Mouse (Mus musculus): ENCODE results near the gene Nrros. TPM values are rescaled to one million over a fixed set of nuclear protein-coding genes. Genes with fewer than 3 reads are reported as not detected.
A peak's percentile ranks its signal among the peaks of the same experiment; 100 is the strongest.

Nrros gene
- total and polyA plus RNA-seq, 2 experiments = 4.1 to 5.9 TPM

DNA sequence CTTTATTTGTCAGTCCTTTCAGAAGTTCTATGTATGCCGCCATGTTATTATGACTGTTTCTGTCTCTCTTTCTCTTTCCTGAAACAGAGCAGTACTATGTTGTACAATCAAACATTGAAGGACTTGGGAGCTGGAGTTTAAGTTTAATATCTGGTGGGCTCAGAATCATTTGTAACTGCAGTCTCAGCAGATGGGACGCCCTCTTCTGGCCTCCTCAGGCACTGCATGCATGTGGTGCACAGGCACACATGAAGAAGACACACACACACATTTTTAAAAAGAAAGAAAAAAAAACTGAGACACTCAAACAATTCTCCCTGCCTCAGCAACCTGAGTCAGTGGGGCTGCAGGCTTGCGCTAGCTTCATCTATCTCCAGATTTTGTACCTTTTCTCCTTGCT is 44.9 kb downstream of the Nrros start:
- 86% methylated on average over 3 of the region's 3 CpGs for WGBS
- no peak for DNase-seq (ENCODE audit: extremely low read depth, low read depth, low spot score)
- no peak overlapping the region for H3K27ac ChIP-seq (replicated peaks; ENCODE audit: insufficient read depth, low read depth, low read length)
- H3K9ac ChIP-seq (ENCODE audit: low read depth, low read length) = no peak overlapping the region
- no peaks in the 10 kb centered on the region for H3K27me3 ChIP-seq (ENCODE audit: control insufficient read depth, insufficient read depth, low read length)
- no peaks in the 10 kb centered on the region for H3K79me2 ChIP-seq (ENCODE audit: control insufficient read depth, insufficient read depth, low read length)
- no peaks in the 10 kb centered on the region for H3K4me1 ChIP-seq (ENCODE audit: control insufficient read depth, insufficient read depth, low read length)
- peak; percentile 18; the same call in 1 of the 2 replicates for TF ChIP-seq CTCF (IDR thresholded peaks at IDR 0.05; ENCODE audit: low read depth, low read length)
- TF ChIP-seq POLR2A (IDR thresholded peaks at IDR 0.05; ENCODE audit: extremely low read depth, insufficient read depth, low read length) = no peak
- no peak overlapping the region for H3K4me3 ChIP-seq (ENCODE audit: insufficient read depth, low read depth, low read length)
- no peaks in the 10 kb centered on the region for H3K36me3 ChIP-seq (ENCODE audit: control insufficient read depth, insufficient read depth, low read length)

DNA sequence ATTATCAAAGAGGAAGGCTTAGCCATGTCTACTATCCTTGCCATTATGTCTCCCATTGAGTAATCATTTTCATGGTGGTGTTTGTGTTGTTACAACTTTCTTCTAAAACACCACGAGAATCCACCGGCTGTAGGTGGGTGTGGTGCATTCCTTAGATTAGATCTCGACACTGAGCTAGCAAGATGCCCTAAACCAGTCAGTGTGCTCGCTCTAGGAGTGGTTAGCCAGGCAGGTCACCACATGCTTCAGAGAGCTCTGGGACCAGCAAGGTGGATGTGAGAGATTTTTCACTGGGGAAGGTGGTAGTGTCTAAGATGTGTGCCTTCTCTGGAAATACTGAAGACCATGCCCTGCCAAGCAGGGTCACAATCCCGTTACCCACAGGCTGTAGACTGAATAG is 49.2 kb downstream of the Nrros start:
- Histone ChIP-seq H3K4me3 (ENCODE audit: insufficient read depth, low read depth, low read length) (no peak overlapping the region), H3K9ac (ENCODE audit: low read depth, low read length) (no peak overlapping the region), H3K4me1 (ENCODE audit: control insufficient read depth, insufficient read depth, low read length) (no peaks in the 10 kb centered on the region; the same call in 1 of the 2 replicates), H3K79me2 (ENCODE audit: control insufficient read depth, insufficient read depth, low read length) (no peaks in the 10 kb centered on the region), H3K27me3 (ENCODE audit: control insufficient read depth, insufficient read depth, low read length) (no peaks in the 10 kb centered on the region), H3K36me3 (ENCODE audit: control insufficient read depth, insufficient read depth, low read length) (no peaks in the 10 kb centered on the region), H3K27ac (replicated peaks; ENCODE audit: insufficient read depth, low read depth, low read length) (no peak overlapping the region)
- no peak for TF ChIP-seq POLR2A (IDR thresholded peaks at IDR 0.05; ENCODE audit: extremely low read depth, insufficient read depth, low read length)
- TF ChIP-seq CTCF (IDR thresholded peaks at IDR 0.05; ENCODE audit: low read depth, low read length) = no peak
- 54% methylated on average over 5 of the region's 5 CpGs for WGBS
- no peak for DNase-seq (ENCODE audit: extremely low read depth, low read depth, low spot score)

- Histone ChIP-seq H3K27me3 (ENCODE audit: control insufficient read depth, insufficient read depth, low read length) (no peaks in the 10 kb centered on the region), H3K36me3 (ENCODE audit: control insufficient read depth, insufficient read depth, low read length) (no peaks in the 10 kb centered on the region), H3K4me1 (ENCODE audit: control insufficient read depth, insufficient read depth, low read length) (no peaks in the 10 kb centered on the region; the same call in 1 of the 2 replicates), H3K79me2 (ENCODE audit: control insufficient read depth, insufficient read depth, low read length) (no peaks in the 10 kb centered on the region), H3K4me3 (ENCODE audit: insufficient read depth, low read depth, low read length) (no peak overlapping the region), H3K9ac (ENCODE audit: low read depth, low read length) (no peak overlapping the region), H3K27ac (replicated peaks; ENCODE audit: insufficient read depth, low read depth, low read length) (no peak overlapping the region)
- TF ChIP-seq CTCF (IDR thresholded peaks at IDR 0.05; ENCODE audit: low read depth, low read length) (no peak), POLR2A (IDR thresholded peaks at IDR 0.05; ENCODE audit: extremely low read depth, insufficient read depth, low read length) (no peak)
- 47% methylated on average over 6 of the region's 6 CpGs for WGBS
- no peak for DNase-seq (ENCODE audit: extremely low read depth, low read depth, low spot score)
Measured at GRCm38 (mm10) chr16:32115781-32116180, 49.6 kb downstream of the Nrros start.

- Histone ChIP-seq H3K4me3 (ENCODE audit: insufficient read depth, low read depth, low read length) (no peak overlapping the region), H3K36me3 (ENCODE audit: control insufficient read depth, insufficient read depth, low read length) (no peaks in the 10 kb centered on the region), H3K4me1 (ENCODE audit: control insufficient read depth, insufficient read depth, low read length) (no peaks in the 10 kb centered on the region; the same call in 1 of the 2 replicates), H3K9ac (ENCODE audit: low read depth, low read length) (no peak overlapping the region), H3K27ac (replicated peaks; ENCODE audit: insufficient read depth, low read depth, low read length) (no peak overlapping the region), H3K79me2 (ENCODE audit: control insufficient read depth, insufficient read depth, low read length) (no peaks in the 10 kb centered on the region), H3K27me3 (ENCODE audit: control insufficient read depth, insufficient read depth, low read length) (no peaks in the 10 kb centered on the region)
- TF ChIP-seq CTCF (IDR thresholded peaks at IDR 0.05; ENCODE audit: low read depth, low read length) = peak; percentile 91
- TF ChIP-seq POLR2A (IDR thresholded peaks at IDR 0.05; ENCODE audit: extremely low read depth, insufficient read depth, low read length) = no peak
- DNase-seq (ENCODE audit: extremely low read depth, low read depth, low spot score) = peak; percentile 36
- WGBS = 13% methylated on average over 15 of the region's 15 CpGs
Measured at GRCm38 (mm10) chr16:32114968-32115695, 50.3 kb downstream of the Nrros start.

DNA sequence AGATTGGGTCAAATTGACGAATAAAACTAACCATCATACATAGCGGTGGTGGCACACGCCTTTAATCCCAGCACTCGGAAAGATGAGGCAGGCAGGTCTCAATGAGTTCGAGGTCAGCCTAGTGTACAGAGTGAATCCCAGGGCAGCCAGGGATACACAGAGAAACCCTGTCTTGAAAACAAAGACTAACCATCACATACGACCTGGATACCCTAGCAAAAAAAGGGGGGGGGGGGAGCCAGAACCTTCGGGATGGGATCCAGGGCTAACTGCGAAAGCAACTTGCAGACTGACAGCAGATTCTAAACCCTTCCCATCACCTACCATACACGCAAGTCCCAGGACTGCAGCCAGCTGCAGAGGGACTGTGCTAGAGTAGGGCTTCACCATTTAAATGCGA is 51.0 kb downstream of the Nrros start:
- H3K27me3 ChIP-seq (ENCODE audit: control insufficient read depth, insufficient read depth, low read length) = no peaks in the 10 kb centered on the region
- WGBS = 83% methylated on average over 10 of the region's 10 CpGs
- no peak for TF ChIP-seq CTCF (IDR thresholded peaks at IDR 0.05; ENCODE audit: low read depth, low read length)
- no peak for TF ChIP-seq POLR2A (IDR thresholded peaks at IDR 0.05; ENCODE audit: extremely low read depth, insufficient read depth, low read length)
- no peak overlapping the region for H3K27ac ChIP-seq (replicated peaks; ENCODE audit: insufficient read depth, low read depth, low read length)
- H3K9ac ChIP-seq (ENCODE audit: low read depth, low read length) = no peak overlapping the region
- H3K36me3 ChIP-seq (ENCODE audit: control insufficient read depth, insufficient read depth, low read length) = no peaks in the 10 kb centered on the region
- H3K4me3 ChIP-seq (ENCODE audit: insufficient read depth, low read depth, low read length) = no peak overlapping the region
- no peaks in the 10 kb centered on the region for H3K79me2 ChIP-seq (ENCODE audit: control insufficient read depth, insufficient read depth, low read length)
- no peaks in the 10 kb centered on the region; the same call in 1 of the 2 replicates for H3K4me1 ChIP-seq (ENCODE audit: control insufficient read depth, insufficient read depth, low read length)
- no peak for DNase-seq (ENCODE audit: extremely low read depth, low read depth, low spot score)
